Mouse (Mus musculus): Measurements from ENCODE around the gene Traf3ip3.

The Traf3ip3 gene

GRCm38 (mm10) chr1:193201383-193201778, at the start of gene Traf3ip3:
Traf3ip3 (minus strand) TSS chr1:193201703.
- peak; percentile 95 for DNase-seq

GRCm38 (mm10) chr1:193250026-193250425, 48.5 kb upstream of the Traf3ip3 start:
- DNase-seq: no peak

GRCm38 (mm10) chr1:193244235-193244634, 42.7 kb upstream of the Traf3ip3 start:
- DNase-seq: no peak

- peak; percentile 92 for DNase-seq
Observed at GRCm38 (mm10) chr1:193243571-193244193, 42.2 kb upstream of the Traf3ip3 start.

GRCm38 (mm10) chr1:193242863-193243262, 41.4 kb upstream of the Traf3ip3 start:
- peak; percentile 91 for DNase-seq

- DNase-seq: peak; percentile 99
Observed at GRCm38 (mm10) chr1:193242238-193242637, 40.7 kb upstream of the Traf3ip3 start.

GRCm38 (mm10) chr1:193241436-193241835, 39.9 kb upstream of the Traf3ip3 start:
- DNase-seq: no peak

GRCm38 (mm10) chr1:193238426-193238825, 36.9 kb upstream of the Traf3ip3 start:
- DNase-seq: no peak

GRCm38 (mm10) chr1:193234930-193235329, 33.4 kb upstream of the Traf3ip3 start:
- DNase-seq: no peak

- no peak for DNase-seq
Observed at GRCm38 (mm10) chr1:193234130-193234645, 32.7 kb upstream of the Traf3ip3 start.

- no peak for DNase-seq
Observed at GRCm38 (mm10) chr1:193232732-193233131, 31.2 kb upstream of the Traf3ip3 start.

GRCm38 (mm10) chr1:193230935-193231334, 29.4 kb upstream of the Traf3ip3 start:
- DNase-seq: no peak

GRCm38 (mm10) chr1:193230531-193230930, 29.0 kb upstream of the Traf3ip3 start:
- no peak for DNase-seq

GRCm38 (mm10) chr1:193229570-193229969, 28.1 kb upstream of the Traf3ip3 start:
- no peak for DNase-seq

GRCm38 (mm10) chr1:193227537-193227936, 26.0 kb upstream of the Traf3ip3 start:
- no peak for DNase-seq

- DNase-seq: peak; percentile 89
Observed at GRCm38 (mm10) chr1:193226724-193227522, 25.4 kb upstream of the Traf3ip3 start.

- DNase-seq: no peak
Observed at GRCm38 (mm10) chr1:193226114-193226513, 24.6 kb upstream of the Traf3ip3 start.

GRCm38 (mm10) chr1:193225531-193225930, 24.0 kb upstream of the Traf3ip3 start:
- DNase-seq: no peak

- DNase-seq: no peak
Observed at GRCm38 (mm10) chr1:193220408-193220807, 18.9 kb upstream of the Traf3ip3 start.

- DNase-seq: peak; percentile 53
Observed at GRCm38 (mm10) chr1:193216000-193216399, 14.5 kb upstream of the Traf3ip3 start.

GRCm38 (mm10) chr1:193214053-193214452, 12.6 kb upstream of the Traf3ip3 start:
- peak; percentile 92 for DNase-seq

GRCm38 (mm10) chr1:193211371-193211770, 9.9 kb upstream of the Traf3ip3 start:
- DNase-seq: peak; percentile 96

GRCm38 (mm10) chr1:193208178-193208577, 6.7 kb upstream of the Traf3ip3 start:
- DNase-seq: peak; percentile 91

- DNase-seq: no peak
Observed at GRCm38 (mm10) chr1:193207503-193207902, 6.0 kb upstream of the Traf3ip3 start, which contains the start of gene Lamb3. Lamb3 (plus strand) TSS chr1:193207699.
